Mouse (Mus musculus): ENCODE measurements around the gene Satb1. TPM values are rescaled to one million over a fixed set of nuclear protein-coding genes. Genes with fewer than 3 reads are reported as not detected.

Gene Satb1
- polyA plus RNA-seq, 1 experiment from 2014 or later, result 43.2 TPM

GRCm38 (mm10) chr17:51789098-51789497 is 44.0 kb downstream of the Satb1 start:
- Histone ChIP-seq H3K4me2 (ENCODE audit: low read length) (no peak overlapping the region), H3K4me1 (replicated peaks; ENCODE audit: control insufficient read depth, insufficient read depth, low read length) (peaks cover 21% of the 10 kb centered on the region), H3K4me3 (replicated peaks; ENCODE audit: low read length) (no peak overlapping the region), H3K27ac (ENCODE audit: low read length) (peak overlapping the region; percentile 91), H3K36me3 (ENCODE audit: control insufficient read depth, insufficient read depth) (no peaks in the 10 kb centered on the region), H3K9ac (replicated peaks; ENCODE audit: low read depth, low read length) (no peak overlapping the region), H3K9me3 (ENCODE audit: control insufficient read depth, low read length) (no peaks in the 10 kb centered on the region), H3K27me3 (replicated peaks; ENCODE audit: control insufficient read depth, insufficient read depth, low read length) (no peaks in the 10 kb centered on the region)
- no peak for ATAC-seq
- WGBS, result 90% methylated on average over 4 of the region's 4 CpGs

- Histone ChIP-seq H3K9ac (replicated peaks; ENCODE audit: low read depth, low read length) (no peak overlapping the region), H3K4me2 (ENCODE audit: low read length) (no peak overlapping the region), H3K27me3 (replicated peaks; ENCODE audit: control insufficient read depth, insufficient read depth, low read length) (no peaks in the 10 kb centered on the region), H3K4me1 (replicated peaks; ENCODE audit: control insufficient read depth, insufficient read depth, low read length) (peaks cover 21% of the 10 kb centered on the region), H3K36me3 (ENCODE audit: control insufficient read depth, insufficient read depth) (no peaks in the 10 kb centered on the region), H3K27ac (ENCODE audit: low read length) (no peak overlapping the region), H3K9me3 (ENCODE audit: control insufficient read depth, low read length) (no peaks in the 10 kb centered on the region), H3K4me3 (replicated peaks; ENCODE audit: low read length) (no peak overlapping the region)
- no peak for ATAC-seq
- WGBS, result 98% methylated on average over 2 of the region's 2 CpGs
These were observed 45.1 kb downstream of the Satb1 start for GRCm38 (mm10) chr17:51787955-51788354.

GRCm38 (mm10) chr17:51786050-51786449 is 47.0 kb downstream of the Satb1 start:
- Histone ChIP-seq H3K9ac (replicated peaks; ENCODE audit: low read depth, low read length) (no peak overlapping the region), H3K4me3 (replicated peaks; ENCODE audit: low read length) (no peak overlapping the region), H3K4me2 (ENCODE audit: low read length) (no peak overlapping the region), H3K4me1 (replicated peaks; ENCODE audit: control insufficient read depth, insufficient read depth, low read length) (peaks cover 19% of the 10 kb centered on the region), H3K9me3 (ENCODE audit: control insufficient read depth, low read length) (no peaks in the 10 kb centered on the region), H3K27ac (ENCODE audit: low read length) (no peak overlapping the region), H3K27me3 (replicated peaks; ENCODE audit: control insufficient read depth, insufficient read depth, low read length) (no peaks in the 10 kb centered on the region), H3K36me3 (ENCODE audit: control insufficient read depth, insufficient read depth) (peaks cover 2% of the 10 kb centered on the region; the same call in 1 of the 2 replicates)
- 92% methylated on average over 2 of the region's 2 CpGs for WGBS
- no peak for ATAC-seq

- H3K27ac ChIP-seq (ENCODE audit: low read length), result no peak overlapping the region
- H3K4me1 ChIP-seq (replicated peaks; ENCODE audit: control insufficient read depth, insufficient read depth, low read length), result peaks cover 11% of the 10 kb centered on the region
- H3K9ac ChIP-seq (replicated peaks; ENCODE audit: low read depth, low read length), result no peak overlapping the region
- H3K27me3 ChIP-seq (replicated peaks; ENCODE audit: control insufficient read depth, insufficient read depth, low read length), result no peaks in the 10 kb centered on the region
- no peak overlapping the region for H3K4me2 ChIP-seq (ENCODE audit: low read length)
- H3K9me3 ChIP-seq (ENCODE audit: control insufficient read depth, low read length), result no peaks in the 10 kb centered on the region
- H3K36me3 ChIP-seq (ENCODE audit: control insufficient read depth, insufficient read depth), result peaks cover 2% of the 10 kb centered on the region; the same call in 1 of the 2 replicates
- no peak overlapping the region for H3K4me3 ChIP-seq (replicated peaks; ENCODE audit: low read length)
- 66% methylated on average over 9 of the region's 9 CpGs for WGBS
- ATAC-seq, result no peak
These were observed 48.2 kb downstream of the Satb1 start for GRCm38 (mm10) chr17:51784935-51785334.

GRCm38 (mm10) chr17:51783591-51784279 is 49.4 kb downstream of the Satb1 start:
- no peaks in the 10 kb centered on the region for H3K9me3 ChIP-seq (ENCODE audit: control insufficient read depth, low read length)
- H3K4me3 ChIP-seq (replicated peaks; ENCODE audit: low read length), result no peak overlapping the region
- peaks cover 2% of the 10 kb centered on the region; the same call in 1 of the 2 replicates for H3K36me3 ChIP-seq (ENCODE audit: control insufficient read depth, insufficient read depth)
- H3K4me2 ChIP-seq (ENCODE audit: low read length), result no peak overlapping the region
- H3K9ac ChIP-seq (replicated peaks; ENCODE audit: low read depth, low read length), result no peak overlapping the region
- no peak for ATAC-seq
- no peak overlapping the region for H3K27ac ChIP-seq (ENCODE audit: low read length)
- WGBS, result 77% methylated on average over 8 of the region's 8 CpGs
- peaks cover 2% of the 10 kb centered on the region; the same call in 1 of the 2 replicates for H3K4me1 ChIP-seq (replicated peaks; ENCODE audit: control insufficient read depth, insufficient read depth, low read length)
- H3K27me3 ChIP-seq (replicated peaks; ENCODE audit: control insufficient read depth, insufficient read depth, low read length), result no peaks in the 10 kb centered on the region

GRCm38 (mm10) chr17:51780036-51780435 is 53.1 kb downstream of the Satb1 start:
- Histone ChIP-seq H3K4me3 (replicated peaks; ENCODE audit: low read length) (no peak overlapping the region), H3K9ac (replicated peaks; ENCODE audit: low read depth, low read length) (no peak overlapping the region), H3K36me3 (ENCODE audit: control insufficient read depth, insufficient read depth) (peaks cover 2% of the 10 kb centered on the region; the same call in 1 of the 2 replicates), H3K4me2 (ENCODE audit: low read length) (no peak overlapping the region), H3K9me3 (ENCODE audit: control insufficient read depth, low read length) (no peaks in the 10 kb centered on the region), H3K27ac (ENCODE audit: low read length) (no peak overlapping the region), H3K27me3 (replicated peaks; ENCODE audit: control insufficient read depth, insufficient read depth, low read length) (no peaks in the 10 kb centered on the region), H3K4me1 (replicated peaks; ENCODE audit: control insufficient read depth, insufficient read depth, low read length) (peaks cover 2% of the 10 kb centered on the region; the same call in 1 of the 2 replicates)
- peak; percentile 21; the same call in 1 of the 2 replicates for ATAC-seq
- 78% methylated on average over 11 of the region's 11 CpGs for WGBS

GRCm38 (mm10) chr17:51778961-51779360 is 54.1 kb downstream of the Satb1 start:
- WGBS, result 80% methylated on average over 2 of the region's 2 CpGs

GRCm38 (mm10) chr17:51777813-51778212 is 55.3 kb downstream of the Satb1 start:
- Histone ChIP-seq H3K27me3 (replicated peaks; ENCODE audit: control insufficient read depth, insufficient read depth, low read length) (no peaks in the 10 kb centered on the region), H3K4me3 (replicated peaks; ENCODE audit: low read length) (no peak overlapping the region), H3K27ac (ENCODE audit: low read length) (no peak overlapping the region), H3K9me3 (ENCODE audit: control insufficient read depth, low read length) (no peaks in the 10 kb centered on the region), H3K36me3 (ENCODE audit: control insufficient read depth, insufficient read depth) (peaks cover 5% of the 10 kb centered on the region; the same call in 1 of the 2 replicates), H3K9ac (replicated peaks; ENCODE audit: low read depth, low read length) (no peak overlapping the region), H3K4me1 (replicated peaks; ENCODE audit: control insufficient read depth, insufficient read depth, low read length) (peaks cover 2% of the 10 kb centered on the region; the same call in 1 of the 2 replicates), H3K4me2 (ENCODE audit: low read length) (no peak overlapping the region)
- peak; percentile 29; the same call in 1 of the 2 replicates for ATAC-seq
- WGBS, result 97% methylated on average over 1 of the region's 1 CpGs

More at GRCm38 (mm10) chr17:51778961-51779360, 54.1 kb downstream of the Satb1 start:
- Histone ChIP-seq H3K4me1 (replicated peaks; ENCODE audit: control insufficient read depth, insufficient read depth, low read length) (peaks cover 2% of the 10 kb centered on the region; the same call in 1 of the 2 replicates), H3K4me3 (replicated peaks; ENCODE audit: low read length) (no peak overlapping the region), H3K4me2 (ENCODE audit: low read length) (no peak overlapping the region), H3K27me3 (replicated peaks; ENCODE audit: control insufficient read depth, insufficient read depth, low read length) (no peaks in the 10 kb centered on the region), H3K36me3 (ENCODE audit: control insufficient read depth, insufficient read depth) (peaks cover 2% of the 10 kb centered on the region; the same call in 1 of the 2 replicates), H3K9me3 (ENCODE audit: control insufficient read depth, low read length) (no peaks in the 10 kb centered on the region), H3K27ac (ENCODE audit: low read length) (no peak overlapping the region), H3K9ac (replicated peaks; ENCODE audit: low read depth, low read length) (no peak overlapping the region)
- ATAC-seq, result no peak

GRCm38 (mm10) chr17:51775070-51775881 is 57.8 kb downstream of the Satb1 start:
- Histone ChIP-seq H3K27ac (ENCODE audit: low read length) (no peak overlapping the region), H3K36me3 (ENCODE audit: control insufficient read depth, insufficient read depth) (peaks cover 5% of the 10 kb centered on the region; the same call in 1 of the 2 replicates), H3K4me3 (replicated peaks; ENCODE audit: low read length) (no peak overlapping the region), H3K4me1 (replicated peaks; ENCODE audit: control insufficient read depth, insufficient read depth, low read length) (peaks cover 2% of the 10 kb centered on the region; the same call in 1 of the 2 replicates), H3K4me2 (ENCODE audit: low read length) (no peak overlapping the region), H3K9me3 (ENCODE audit: control insufficient read depth, low read length) (no peaks in the 10 kb centered on the region), H3K27me3 (replicated peaks; ENCODE audit: control insufficient read depth, insufficient read depth, low read length) (no peaks in the 10 kb centered on the region), H3K9ac (replicated peaks; ENCODE audit: low read depth, low read length) (no peak overlapping the region)
- 42% methylated on average over 18 of the region's 18 CpGs for WGBS
- ATAC-seq, result peak; percentile 65; the same call in 1 of the 2 replicates
